Mouse (Mus musculus) forebrain, embryonic 16.5 days (tissue): ENCODE measurements around the gene Olfr739. TPM values are rescaled to one million over a fixed set of nuclear protein-coding genes. Genes with fewer than 3 reads are reported as not detected.

ENCODE experiments used
- ATAC-seq: fragments of 200-750 bp; cut with Nextera tagmentation; 2 replicates; pipeline ENCODE4 v1.8.0; 2017; ENCODE audit warnings: mild to moderate bottlenecking, moderate library complexity
- H3K27ac ChIP-seq: fragments of 300-500 bp; sonication (generic); 2 replicates; pipeline ENCODE4 v1.5.1; 2014; ENCODE audit warnings: low read length, control low read depth
- H3K27me3 ChIP-seq: fragments of 300-500 bp; sonication (generic); replicated peaks from 2 replicates; pipeline ENCODE4 v1.6.1; 2014; ENCODE audit warnings: low read length; ENCODE audit not compliant: control insufficient read depth, insufficient read depth
- H3K36me3 ChIP-seq: fragments of 300-500 bp; sonication (generic); 2 replicates; pipeline ENCODE4 v1.6.1; 2014; ENCODE audit not compliant: control insufficient read depth, insufficient read depth
- H3K4me1 ChIP-seq: fragments of 300-500 bp; sonication (generic); replicated peaks from 2 replicates; pipeline ENCODE4 v1.6.1; 2014; ENCODE audit warnings: low read length; ENCODE audit not compliant: control insufficient read depth, insufficient read depth
- H3K4me2 ChIP-seq: fragments of 300-500 bp; sonication (generic); 2 replicates; pipeline ENCODE4 v1.6.1; 2014; ENCODE audit warnings: mild to moderate bottlenecking, low read length, control low read depth
- H3K4me3 ChIP-seq: fragments of 300-500 bp; sonication (generic); replicated peaks from 2 replicates; pipeline ENCODE4 v1.5.1; 2014; ENCODE audit warnings: mild to moderate bottlenecking, low read length, control low read depth
- H3K9ac ChIP-seq: fragments of 300-500 bp; sonication (generic); replicated peaks from 2 replicates; pipeline ENCODE4 v1.6.1; 2014; ENCODE audit warnings: low read depth, low read length, control low read depth
- H3K9me3 ChIP-seq: fragments of 300-500 bp; sonication (generic); 2 replicates; pipeline ENCODE4 v1.6.1; 2016; ENCODE audit warnings: low read length; ENCODE audit not compliant: control insufficient read depth
- WGBS: fragments of 180-500 bp; shearing (Covaris S2); extraction: QIAGEN DNeasy Blood & Tissue Kit; methylation state at CpG from one replicate; pipeline ENCODE4 v1.1.7; 2014; 5-methylcytosine and 5-hydroxymethylcytosine counted together
- polyA plus RNA-seq: library from polyadenylated mRNA; unstranded; fragments of >200 nt; fragmentation: Nextera tagmentation; extraction: Ambion mirVana; gene quantifications from 2 replicates; pipeline ENCODE4 v1.2.1, GENCODE M21; 2015

Gene Olfr739
- not detected in 2 replicates for polyA plus RNA-seq

- no peak within 1 kb of the TSS for H3K4me2 ChIP-seq
- no peak within 1 kb of the TSS for H3K9ac ChIP-seq
- no peaks in the 10 kb centered on the region for H3K27me3 ChIP-seq
- H3K4me1 ChIP-seq, result no peaks in the 10 kb centered on the region
- no peaks in the 10 kb centered on the region for H3K36me3 ChIP-seq
- no peak within 1 kb of the TSS for H3K27ac ChIP-seq
- no peaks in the 10 kb centered on the region for H3K9me3 ChIP-seq
- WGBS, result 70% methylated on average over 2 of the region's 2 CpGs
- no peak for ATAC-seq
- H3K4me3 ChIP-seq, result no peak within 1 kb of the TSS
Observed at GRCm38 (mm10) chr14:50418326-50418725, at the start of gene Olfr739. Olfr739 (plus strand) TSS chr14:50418626.

DNA sequence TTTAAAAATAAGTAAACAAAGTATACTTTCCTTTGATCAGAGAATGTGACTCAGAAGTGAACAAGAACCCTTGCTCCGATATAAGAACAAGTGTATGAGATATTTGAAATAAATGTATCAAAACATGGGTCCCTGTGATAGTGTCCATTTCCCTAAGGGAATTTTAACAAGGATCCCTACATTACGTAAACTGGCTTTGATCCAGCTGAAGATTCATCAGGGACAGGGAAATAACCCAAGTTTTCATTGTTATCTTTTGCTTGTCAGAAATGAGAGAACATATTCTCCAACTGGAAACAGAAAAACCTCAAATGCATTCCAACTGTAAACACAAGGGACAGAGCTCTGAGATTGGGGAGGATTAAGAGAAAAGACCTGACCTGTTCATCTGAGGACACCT, 37.6 kb upstream of the Olfr739 start, which contains the start of gene Olfr736:
TSS of gene Olfr736 (plus strand) at position 301 of the 400 bp plus-strand sequence.
- H3K27ac ChIP-seq, result no peak within 1 kb of the TSS
- no peak within 1 kb of the TSS for H3K4me2 ChIP-seq
- no peaks in the 10 kb centered on the region for H3K27me3 ChIP-seq
- WGBS, result 92% methylated on average over 2 of the region's 2 CpGs
- no peaks in the 10 kb centered on the region for H3K36me3 ChIP-seq
- no peak within 1 kb of the TSS for H3K9ac ChIP-seq
- no peaks in the 10 kb centered on the region for H3K9me3 ChIP-seq
- H3K4me3 ChIP-seq, result no peak within 1 kb of the TSS
- no peak for ATAC-seq
- no peaks in the 10 kb centered on the region for H3K4me1 ChIP-seq

DNA sequence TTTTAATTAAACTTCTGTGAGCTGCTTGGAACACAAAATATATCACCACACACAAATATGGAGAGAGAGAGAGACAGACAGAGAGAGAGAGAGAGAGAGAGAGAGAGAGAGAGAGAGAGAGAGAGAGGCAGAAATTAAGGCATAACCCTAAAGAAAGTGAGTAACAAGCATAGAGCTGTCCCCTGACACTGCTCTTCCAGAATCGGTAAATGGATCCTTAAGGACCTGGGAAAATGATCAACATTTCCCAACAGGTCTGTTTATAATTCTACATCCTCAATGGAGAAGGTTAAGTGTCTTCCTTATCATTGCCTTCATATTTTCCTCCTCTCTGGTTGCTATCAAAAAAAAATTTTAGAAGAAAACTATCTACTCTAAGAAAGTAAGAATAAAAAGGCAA, 11.2 kb upstream of the Olfr739 start, which contains the start of gene Olfr738:
TSS of gene Olfr738 (plus strand) at position 301 of the 400 bp plus-strand sequence.
- Histone ChIP-seq H3K36me3 (no peaks in the 10 kb centered on the region), H3K4me1 (no peaks in the 10 kb centered on the region), H3K27me3 (no peaks in the 10 kb centered on the region), H3K9ac (no peak within 1 kb of the TSS), H3K9me3 (no peaks in the 10 kb centered on the region), H3K4me3 (no peak within 1 kb of the TSS), H3K4me2 (no peak within 1 kb of the TSS), H3K27ac (no peak within 1 kb of the TSS)
- WGBS, result 78% methylated on average over 1 of the region's 1 CpGs
- no peak for ATAC-seq

DNA sequence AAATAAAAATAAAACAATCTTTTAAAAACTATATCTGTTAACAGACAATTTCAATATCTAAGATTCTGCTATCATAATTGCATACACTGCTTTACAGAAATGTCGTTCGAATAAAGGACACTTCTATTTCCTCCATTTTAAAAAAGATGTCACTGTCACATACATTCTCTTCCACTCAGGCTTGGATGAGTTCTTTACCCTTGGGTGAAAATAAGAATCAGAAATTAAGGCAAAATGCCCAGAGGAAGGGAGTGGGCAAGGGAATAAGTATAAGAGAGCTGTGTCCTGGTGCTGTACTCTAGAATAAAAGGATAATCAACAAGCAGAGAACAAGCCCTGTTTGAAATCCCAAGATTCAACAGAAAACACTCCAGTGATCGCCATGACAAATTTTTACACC, 26.8 kb downstream of the Olfr739 start, which contains the start of gene Olfr740:
TSS of gene Olfr740 (plus strand) at position 301 of the 400 bp plus-strand sequence.
- no peaks in the 10 kb centered on the region for H3K9me3 ChIP-seq
- no peak within 1 kb of the TSS for H3K9ac ChIP-seq
- H3K27me3 ChIP-seq, result no peaks in the 10 kb centered on the region
- no peak within 1 kb of the TSS for H3K4me2 ChIP-seq
- H3K36me3 ChIP-seq, result no peaks in the 10 kb centered on the region
- no peak within 1 kb of the TSS for H3K27ac ChIP-seq
- 83% methylated on average over 3 of the region's 3 CpGs for WGBS
- ATAC-seq, result no peak
- H3K4me3 ChIP-seq, result no peak within 1 kb of the TSS
- H3K4me1 ChIP-seq, result no peaks in the 10 kb centered on the region

DNA sequence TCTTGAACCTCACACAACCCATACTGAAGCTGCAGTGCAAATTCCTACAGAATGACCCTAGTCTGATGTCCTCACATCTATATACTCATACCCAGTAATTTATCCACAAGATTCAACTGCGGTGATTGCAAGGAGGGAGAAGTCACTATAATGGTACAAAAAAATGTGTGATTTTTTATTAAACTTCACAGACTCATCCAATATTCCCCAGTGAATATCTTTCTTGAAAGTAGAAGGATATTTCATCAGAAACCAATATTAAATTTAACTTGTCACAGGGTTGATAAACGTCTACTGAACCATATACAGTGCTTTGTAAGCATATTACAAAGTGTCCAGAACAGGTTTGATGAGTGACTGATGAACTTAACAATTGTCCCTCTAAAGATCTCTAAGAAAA, 54.0 kb downstream of the Olfr739 start, which contains the start of gene Olfr741:
TSS of gene Olfr741 (plus strand) at position 301 of the 400 bp plus-strand sequence.
- ATAC-seq, result no peak
- 75% methylated on average over 2 of the region's 2 CpGs for WGBS
- Histone ChIP-seq H3K4me1 (no peaks in the 10 kb centered on the region), H3K9me3 (no peaks in the 10 kb centered on the region), H3K27me3 (no peaks in the 10 kb centered on the region), H3K27ac (no peak within 1 kb of the TSS), H3K4me3 (no peak within 1 kb of the TSS), H3K36me3 (no peaks in the 10 kb centered on the region), H3K4me2 (no peak within 1 kb of the TSS), H3K9ac (no peak within 1 kb of the TSS)

Other genes starting within 250 kb of the Olfr739 start
- gene Olfr730, start 230.4 kb upstream of the Olfr739 start, polyA plus RNA-seq, result not detected in 2 replicates
- not detected in 2 replicates for gene Olfr731, start 176.8 kb upstream of the Olfr739 start, polyA plus RNA-seq
- not detected in 2 replicates for gene Olfr732, start 134.4 kb upstream of the Olfr739 start, polyA plus RNA-seq
- 0.06 TPM in 1 of 2 replicates, not detected in the other for gene Olfr733, start 117.1 kb upstream of the Olfr739 start, polyA plus RNA-seq
- gene Olfr734, start 91.9 kb upstream of the Olfr739 start, polyA plus RNA-seq, result not detected in 2 replicates
- not detected in 2 replicates for gene Olfr735, start 69.8 kb upstream of the Olfr739 start, polyA plus RNA-seq
- not detected in 2 replicates for gene Tlr11, start 60.7 kb upstream of the Olfr739 start, polyA plus RNA-seq
- not detected in 2 replicates for gene Olfr736, start 37.5 kb upstream of the Olfr739 start, polyA plus RNA-seq
- gene Olfr738, start 11.1 kb upstream of the Olfr739 start, polyA plus RNA-seq, result not detected in 2 replicates
- gene Olfr740, start 26.9 kb downstream of the Olfr739 start, polyA plus RNA-seq, result not detected in 2 replicates
- gene Olfr741, start 54.1 kb downstream of the Olfr739 start, polyA plus RNA-seq, result not detected in 2 replicates
- not detected in 2 replicates for gene Olfr742, start 85.0 kb downstream of the Olfr739 start, polyA plus RNA-seq
- gene Olfr743, start 103.2 kb downstream of the Olfr739 start, polyA plus RNA-seq, result not detected in 2 replicates
- not detected in 2 replicates for gene Olfr744, start 196.3 kb downstream of the Olfr739 start, polyA plus RNA-seq
- not detected in 2 replicates for gene Olfr745, start 220.8 kb downstream of the Olfr739 start, polyA plus RNA-seq
- not detected in 2 replicates for gene Olfr746, start 228.5 kb downstream of the Olfr739 start, polyA plus RNA-seq